Mouse (Mus musculus) limb, embryonic 11.5 days (tissue): ENCODE results near the gene Tfdp1. TPM values are rescaled to one million over a fixed set of nuclear protein-coding genes. Genes with fewer than 3 reads are reported as not detected.

Experiments
- ATAC-seq: fragments of 200-750 bp; cut with Nextera tagmentation; 2 replicates; pipeline ENCODE4 v1.8.0; 2017; ENCODE audit warnings: low read depth; ENCODE audit not compliant: insufficient number of reproducible peaks, low FRiP score, low TSS enrichment
- DNase-seq: peaks from one replicate; pipeline ENCODE4 v3.0.0-alpha.2; 2015; ENCODE audit warnings: low spot score
- H3K27ac ChIP-seq: fragments of 300-500 bp; sonication (generic); replicated peaks from 2 replicates; pipeline ENCODE4 v1.5.1; 2014; ENCODE audit warnings: low read depth, mild to moderate bottlenecking, low read length
- H3K27me3 ChIP-seq: fragments of 300-500 bp; sonication (generic); 2 replicates; pipeline ENCODE4 v1.6.1; 2014; ENCODE audit warnings: mild to moderate bottlenecking, low read length, mixed read lengths; ENCODE audit not compliant: control insufficient read depth, insufficient read depth
- H3K36me3 ChIP-seq: fragments of 300-500 bp; sonication (generic); 2 replicates; pipeline ENCODE4 v1.6.1; 2014; ENCODE audit warnings: mild to moderate bottlenecking, low read length, moderate library complexity, mixed read lengths; ENCODE audit not compliant: control insufficient read depth, insufficient read depth
- H3K4me1 ChIP-seq: fragments of 300-500 bp; sonication (generic); 2 replicates; pipeline ENCODE4 v1.6.1; 2014; ENCODE audit warnings: low read length, mixed read lengths; ENCODE audit not compliant: control insufficient read depth, insufficient read depth
- H3K4me2 ChIP-seq: fragments of 300-500 bp; sonication (generic); 2 replicates; pipeline ENCODE4 v1.6.1; 2014; ENCODE audit warnings: low read depth, mild to moderate bottlenecking, moderate library complexity; ENCODE audit not compliant: severe bottlenecking
- H3K4me3 ChIP-seq: fragments of 300-500 bp; sonication (generic); 2 replicates; pipeline ENCODE4 v1.5.1; 2014; ENCODE audit warnings: low read depth, low read length
- H3K9ac ChIP-seq: fragments of 300-500 bp; sonication (generic); 2 replicates; pipeline ENCODE4 v1.6.1; 2014; ENCODE audit warnings: mild to moderate bottlenecking, low read length
- H3K9me3 ChIP-seq: fragments of 300-500 bp; sonication (generic); 2 replicates; pipeline ENCODE4 v1.6.1; 2016; ENCODE audit warnings: low read length; ENCODE audit not compliant: control insufficient read depth
- WGBS: fragments of 180-500 bp; shearing (Covaris S2); extraction: QIAGEN DNeasy Blood & Tissue Kit; methylation state at CpG from one replicate; pipeline ENCODE4 v1.1.7; 2014; 5-methylcytosine and 5-hydroxymethylcytosine counted together
- polyA plus RNA-seq: library from polyadenylated mRNA; unstranded; fragments of >200 nt; fragmentation: Nextera tagmentation; extraction: Ambion mirVana; gene quantifications from 2 replicates; pipeline ENCODE4 v1.2.1, GENCODE M21; 2014

Gene Tfdp1
- polyA plus RNA-seq, 1 experiment from 2014 or later = 196 TPM

DNA sequence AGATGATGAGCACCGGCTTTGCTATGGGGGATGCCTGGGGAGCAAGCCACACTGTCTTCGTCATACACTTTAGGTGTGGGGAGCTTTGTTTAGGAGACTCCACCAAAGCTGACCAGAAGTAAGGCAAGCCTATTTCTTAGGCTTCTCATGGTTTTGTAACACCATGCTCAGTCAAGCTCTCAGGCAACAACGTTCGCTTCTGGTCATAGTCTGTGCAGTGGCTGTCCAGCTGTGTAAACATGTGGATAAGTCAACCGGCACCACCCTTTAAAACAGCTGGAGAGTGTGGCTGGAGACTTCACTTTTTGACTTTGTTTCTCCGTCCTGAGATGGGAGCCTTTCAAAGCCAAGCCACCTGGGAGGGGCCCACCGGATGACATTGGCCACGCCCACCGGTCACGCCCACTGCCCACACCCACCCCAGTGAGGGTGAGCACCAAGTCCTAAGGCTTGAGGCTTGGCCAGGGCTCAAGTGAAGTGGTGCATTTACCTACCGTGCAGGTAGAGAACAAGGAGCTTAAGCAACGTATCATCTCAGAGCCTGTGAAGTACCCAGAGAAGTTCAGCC is 75.4 kb downstream of the Tfdp1 start:
- DNase-seq = no peak
- Histone ChIP-seq H3K4me1 (no peaks in the 10 kb centered on the region), H3K4me2 (no peak overlapping the region), H3K36me3 (no peaks in the 10 kb centered on the region), H3K27me3 (no peaks in the 10 kb centered on the region), H3K27ac (no peak overlapping the region), H3K4me3 (no peak overlapping the region), H3K9me3 (no peaks in the 10 kb centered on the region), H3K9ac (no peak overlapping the region)
- no peak for ATAC-seq
- WGBS = 56% methylated on average over 12 of the region's 12 CpGs

DNA sequence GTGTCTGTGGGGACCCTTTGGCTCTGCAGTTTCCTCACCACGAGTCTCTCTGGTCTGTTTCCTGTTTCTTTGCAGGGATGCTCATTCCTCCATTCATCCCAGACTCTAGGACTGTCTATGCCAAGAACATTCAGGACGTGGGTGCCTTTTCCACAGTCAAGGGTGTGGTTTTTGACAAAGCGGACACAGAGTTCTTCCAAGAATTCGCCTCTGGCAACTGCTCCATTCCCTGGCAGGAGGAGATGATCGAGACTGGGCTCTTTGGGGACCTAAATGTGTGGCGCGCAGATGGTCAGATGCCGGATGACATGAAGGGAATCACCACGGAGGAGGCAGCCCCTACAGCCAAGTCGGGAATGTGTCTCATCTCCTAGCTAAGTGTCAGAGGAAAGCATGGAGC is 77.3 kb downstream of the Tfdp1 start:
- H3K27me3 ChIP-seq = no peaks in the 10 kb centered on the region
- no peak overlapping the region for H3K27ac ChIP-seq
- DNase-seq (no peak), ATAC-seq (no peak)
- H3K4me1 ChIP-seq = no peaks in the 10 kb centered on the region
- 77% methylated on average over 10 of the region's 10 CpGs for WGBS
- H3K9ac ChIP-seq = no peak overlapping the region
- no peak overlapping the region for H3K4me2 ChIP-seq
- no peaks in the 10 kb centered on the region for H3K36me3 ChIP-seq
- H3K4me3 ChIP-seq = no peak overlapping the region
- H3K9me3 ChIP-seq = no peaks in the 10 kb centered on the region

DNA sequence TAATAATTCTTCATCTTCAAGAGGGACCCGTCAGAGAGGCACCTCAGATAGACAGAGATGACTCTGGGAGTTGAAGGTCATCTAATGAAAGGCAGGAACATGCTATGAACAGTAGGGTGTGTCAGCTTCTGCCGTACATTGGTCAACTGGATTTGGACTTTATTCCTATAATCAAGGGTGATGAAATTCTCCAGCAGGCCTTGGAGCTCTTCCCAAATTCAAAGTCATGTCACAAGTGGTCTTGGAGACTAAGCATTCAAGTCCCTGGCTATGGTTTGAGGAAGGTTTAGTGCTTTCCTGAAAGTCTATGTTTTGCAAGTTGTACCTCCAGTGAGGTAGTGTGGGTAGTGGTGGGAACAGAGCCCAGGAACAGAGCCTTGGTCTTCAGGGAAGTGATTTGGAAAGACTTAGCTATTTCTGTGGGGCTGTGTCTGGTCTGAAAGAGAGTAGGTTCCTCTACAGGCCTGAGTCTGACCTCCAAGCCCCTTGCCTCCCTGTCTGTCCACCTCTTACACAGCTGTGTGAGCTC is 80.6 kb downstream of the Tfdp1 start:
- H3K9ac ChIP-seq = no peak overlapping the region
- H3K36me3 ChIP-seq = no peaks in the 10 kb centered on the region
- no peak overlapping the region for H3K27ac ChIP-seq
- H3K27me3 ChIP-seq = no peaks in the 10 kb centered on the region
- WGBS = 78% methylated on average over 2 of the region's 2 CpGs
- H3K4me3 ChIP-seq = no peak overlapping the region
- DNase-seq = no peak
- no peak for ATAC-seq
- no peak overlapping the region for H3K4me2 ChIP-seq
- H3K4me1 ChIP-seq = no peaks in the 10 kb centered on the region
- H3K9me3 ChIP-seq = no peaks in the 10 kb centered on the region

DNA sequence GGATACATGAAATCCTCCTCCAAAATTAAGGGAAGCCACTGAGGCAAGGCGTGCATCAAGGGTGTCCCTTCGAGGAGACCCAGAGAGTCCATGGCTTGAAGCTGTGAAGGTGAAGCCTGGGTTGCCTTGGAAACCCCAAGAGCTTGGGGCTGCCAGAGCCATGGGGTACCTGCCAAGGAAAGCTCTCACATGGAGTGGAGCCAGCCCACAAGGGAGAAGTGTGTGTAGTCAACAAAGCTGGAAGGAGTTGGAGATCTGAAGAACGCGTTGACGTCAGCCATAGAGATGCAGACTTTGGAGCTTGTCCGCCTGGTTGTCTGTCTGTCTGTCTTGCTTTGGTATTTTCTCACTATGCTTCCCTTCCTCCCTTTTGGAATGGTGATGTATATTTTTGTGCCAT is 82.4 kb downstream of the Tfdp1 start:
- DNase-seq (no peak), ATAC-seq (no peak)
- Histone ChIP-seq H3K27me3 (no peaks in the 10 kb centered on the region), H3K4me3 (no peak overlapping the region), H3K9ac (no peak overlapping the region), H3K36me3 (no peaks in the 10 kb centered on the region), H3K4me2 (no peak overlapping the region), H3K4me1 (no peaks in the 10 kb centered on the region), H3K27ac (no peak overlapping the region), H3K9me3 (no peaks in the 10 kb centered on the region)
- WGBS = 92% methylated on average over 6 of the region's 6 CpGs

DNA sequence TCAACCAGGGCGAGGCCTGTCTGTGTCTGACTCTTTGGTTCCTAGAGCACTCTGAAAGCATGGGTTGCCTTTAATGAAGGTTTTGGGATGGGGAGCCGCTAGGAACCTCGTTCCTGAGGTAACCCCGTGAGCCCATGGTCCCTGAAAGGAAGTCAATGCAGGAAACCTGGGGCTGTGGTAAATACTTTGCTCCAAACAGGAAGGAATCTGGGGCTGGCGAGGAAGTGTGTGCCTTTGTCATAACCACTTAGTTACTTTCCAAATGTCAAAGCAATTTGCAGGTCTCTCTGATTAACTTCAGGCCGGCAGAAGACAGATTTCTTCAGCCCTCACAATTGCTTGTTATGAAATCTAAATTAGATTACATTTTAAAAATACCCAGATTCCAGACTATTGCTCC is 88.8 kb downstream of the Tfdp1 start:
- no peak overlapping the region for H3K4me3 ChIP-seq
- WGBS = 75% methylated on average over 6 of the region's 6 CpGs
- no peak for ATAC-seq

More for the DNA sequence above, 88.8 kb downstream of the Tfdp1 start:
- Histone ChIP-seq H3K4me1 (no peaks in the 10 kb centered on the region), H3K27me3 (no peaks in the 10 kb centered on the region), H3K9me3 (no peaks in the 10 kb centered on the region), H3K36me3 (no peaks in the 10 kb centered on the region), H3K4me2 (no peak overlapping the region), H3K27ac (no peak overlapping the region), H3K9ac (no peak overlapping the region)
- no peak for DNase-seq

Other genes starting within 250 kb of the Tfdp1 start
- 55.7 and 57.4 TPM in 2 replicates for gene Pcid2, start 233.3 kb upstream of the Tfdp1 start, polyA plus RNA-seq
- 107 and 108 TPM in 2 replicates for gene Cul4a, start 233.1 kb upstream of the Tfdp1 start, polyA plus RNA-seq
- 214 and 221 TPM in 2 replicates for gene Lamp1, start 179.6 kb upstream of the Tfdp1 start, polyA plus RNA-seq
- 15.7 and 17.7 TPM in 2 replicates for gene Grtp1, start 138.1 kb upstream of the Tfdp1 start, polyA plus RNA-seq
- not detected in 2 replicates for gene Adprhl1, start 84.6 kb upstream of the Tfdp1 start, polyA plus RNA-seq
- gene Dcun1d2, start 50.6 kb upstream of the Tfdp1 start, polyA plus RNA-seq = 26.9 and 28.7 TPM in 2 replicates
- 35.9 and 38.6 TPM in 2 replicates for gene Tmco3, start 50.6 kb upstream of the Tfdp1 start, polyA plus RNA-seq
- gene Atp4b, start 58.1 kb downstream of the Tfdp1 start, polyA plus RNA-seq = not detected in 2 replicates
- 0.03 TPM in 1 of 2 replicates, not detected in the other for gene Grk1, start 66.3 kb downstream of the Tfdp1 start, polyA plus RNA-seq
- gene Tmem255b, start 96.4 kb downstream of the Tfdp1 start, polyA plus RNA-seq = 0.58 TPM in 1 of 2 replicates, not detected in the other
- 3.2 and 3.6 TPM in 2 replicates for gene Gas6, start 155.7 kb downstream of the Tfdp1 start, polyA plus RNA-seq
- not detected in 2 replicates for gene 1700029H14Rik, start 223.7 kb downstream of the Tfdp1 start, polyA plus RNA-seq